Mouse (Mus musculus): ENCODE data around the gene Csad. TPM values are rescaled to one million over a fixed set of nuclear protein-coding genes. Genes with fewer than 3 reads are reported as not detected.

Csad gene
- 8.5 TPM for polyA plus RNA-seq (2017; shearing (Covaris generic))

DNA sequence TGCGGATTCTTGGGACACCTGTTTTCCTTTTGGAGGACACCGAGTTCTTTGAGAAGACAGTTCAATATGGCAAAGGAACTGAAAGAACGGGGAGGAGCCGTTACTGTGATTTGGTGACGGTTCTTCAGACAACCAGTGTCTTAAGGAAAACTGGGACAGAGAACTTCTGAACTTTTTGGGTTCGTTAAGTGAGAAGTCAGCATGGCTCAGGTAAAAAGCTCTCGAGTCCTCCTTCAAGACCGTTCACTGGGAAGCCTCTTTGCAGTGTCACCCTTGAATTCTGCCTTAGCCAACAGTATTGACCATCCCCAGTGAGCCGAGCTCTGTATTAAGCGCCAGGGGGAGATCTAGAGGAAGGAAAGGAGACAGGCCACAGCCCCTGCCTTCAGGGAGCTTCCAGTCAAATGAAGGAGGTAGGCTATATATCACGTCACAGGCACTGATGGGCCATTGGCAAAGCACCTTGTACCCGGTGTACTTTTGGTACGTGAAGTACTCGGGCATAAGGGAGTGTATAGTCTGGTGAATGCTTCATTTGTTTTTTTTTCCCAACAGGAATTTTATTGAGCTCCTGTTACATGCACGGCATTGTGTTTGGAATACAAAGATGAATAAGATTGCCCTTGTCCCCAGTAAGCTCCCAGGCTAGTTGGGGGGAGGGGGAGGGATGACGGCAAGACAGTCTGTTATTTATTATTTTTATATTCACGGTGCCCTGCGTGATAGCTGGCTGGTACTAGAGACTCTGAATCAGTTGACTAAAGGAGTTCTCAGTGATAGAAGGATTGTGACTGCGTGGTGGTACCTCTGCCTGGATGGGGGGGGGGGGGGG is at the start of gene Csad:
Gene Csad (minus strand): TSS at position 51 of the 832 bp plus-strand sequence.

DNA sequence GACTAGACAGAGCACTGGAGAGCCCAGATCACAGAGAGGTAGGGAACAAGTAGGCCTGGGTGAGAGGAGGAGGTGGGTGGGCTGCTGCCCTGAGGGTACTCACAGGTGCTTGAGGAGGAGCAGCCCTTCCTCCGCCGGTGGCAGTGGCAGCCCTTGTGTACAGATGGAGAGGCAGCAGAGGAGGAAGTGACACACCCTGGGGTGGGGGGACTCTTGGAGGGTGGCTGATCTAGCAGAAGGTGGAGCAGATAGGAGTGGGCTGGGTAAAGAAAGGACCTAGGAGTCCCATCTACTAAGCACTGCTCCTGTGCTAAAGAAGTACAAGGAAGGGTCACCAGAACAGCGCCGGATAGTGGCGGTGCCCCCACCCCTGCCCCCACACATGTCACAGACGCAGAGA is 27.2 kb upstream of the Csad start, which contains the start of gene Itgb7:
Gene Itgb7 (minus strand): TSS at position 197 of the 400 bp plus-strand sequence.

DNA sequence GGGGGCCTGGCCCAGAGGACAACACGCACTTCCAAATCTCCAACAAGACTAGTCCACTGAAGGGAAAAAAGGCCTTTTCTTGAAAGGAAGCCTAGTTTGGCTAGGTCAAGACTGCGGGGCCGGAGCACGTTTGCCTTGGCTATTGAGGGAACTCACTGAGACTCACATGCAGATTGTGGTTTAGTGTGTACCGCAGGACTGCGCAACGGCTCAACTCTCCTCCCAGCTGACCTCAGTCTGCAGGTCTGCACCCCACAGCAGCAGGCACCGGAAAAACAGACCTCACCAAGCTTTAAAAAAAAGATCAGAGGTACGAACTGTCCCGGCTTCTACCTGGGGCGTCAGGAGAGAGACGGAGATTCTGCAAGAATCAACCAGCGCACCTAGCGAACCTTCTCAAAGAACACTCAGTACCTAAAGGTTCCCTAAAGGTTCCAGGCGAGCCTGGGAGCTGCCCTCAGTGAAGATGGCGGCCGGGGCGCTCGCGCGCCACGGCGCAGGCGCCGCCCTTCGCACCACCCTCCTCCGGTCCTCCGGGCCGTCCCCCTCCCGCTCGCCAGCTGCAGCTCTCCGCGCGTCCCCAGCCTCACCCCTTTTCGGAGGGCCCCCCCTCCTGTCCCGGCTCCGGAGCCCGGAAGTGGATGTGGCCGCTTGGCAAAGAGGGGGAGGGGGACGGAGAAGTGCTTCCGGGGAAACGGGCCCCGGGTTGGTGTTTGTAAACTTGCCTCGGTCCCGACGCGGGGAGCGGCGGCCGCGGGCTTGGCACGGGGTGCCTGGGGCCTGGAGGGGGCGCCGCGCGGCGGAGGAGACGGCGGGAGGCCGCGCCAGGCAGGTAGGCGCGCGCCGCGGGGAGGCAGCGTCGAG is 1.3 kb downstream of the Csad start, which contains the start of gene Zfp740:
Gene Zfp740 (plus strand): TSS at position 279 of the 864 bp plus-strand sequence.

DNA sequence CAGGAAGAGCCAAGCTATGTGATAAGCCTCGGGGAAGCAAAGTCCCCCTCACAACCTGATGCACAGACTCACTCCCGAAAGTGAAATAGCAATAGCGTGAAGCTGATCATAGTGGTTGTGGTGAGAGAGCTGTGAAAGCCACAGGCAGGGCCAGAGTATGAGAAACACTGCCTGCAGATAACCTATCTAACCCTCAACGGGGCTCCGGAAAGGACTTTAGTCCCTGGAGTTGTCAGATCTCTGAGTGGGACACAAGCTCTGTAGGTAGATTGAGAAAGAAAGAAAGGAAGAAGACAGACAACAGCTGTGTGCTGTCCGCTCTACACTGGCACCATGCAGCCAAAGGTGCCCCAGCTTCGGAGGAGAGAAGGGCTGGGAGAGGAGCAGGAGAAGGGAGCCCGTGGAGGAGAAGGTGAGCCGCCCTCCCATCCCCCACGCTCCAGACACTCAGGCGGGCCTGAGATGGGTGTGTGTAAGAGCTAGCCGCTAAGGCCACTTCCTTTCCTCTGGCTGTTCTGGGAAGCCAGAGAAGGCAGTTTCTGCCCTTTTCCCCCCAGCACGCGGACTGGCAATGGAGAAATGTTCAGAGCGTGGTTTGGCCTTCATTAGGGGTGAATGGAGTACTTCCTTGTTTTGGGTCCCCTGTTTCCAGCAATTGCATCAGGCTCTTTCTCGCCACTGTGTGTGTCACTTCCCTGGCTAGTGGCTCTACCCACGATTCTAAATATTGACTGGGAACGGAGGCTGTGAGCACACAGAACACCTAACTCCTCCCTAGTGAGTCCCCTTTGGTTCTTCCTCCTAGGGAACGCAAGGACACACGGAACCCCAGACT is 54.0 kb downstream of the Csad start, which contains the start of gene Soat2:
Gene Soat2 (plus strand): TSS at position 226 of the 835 bp plus-strand sequence.

DNA sequence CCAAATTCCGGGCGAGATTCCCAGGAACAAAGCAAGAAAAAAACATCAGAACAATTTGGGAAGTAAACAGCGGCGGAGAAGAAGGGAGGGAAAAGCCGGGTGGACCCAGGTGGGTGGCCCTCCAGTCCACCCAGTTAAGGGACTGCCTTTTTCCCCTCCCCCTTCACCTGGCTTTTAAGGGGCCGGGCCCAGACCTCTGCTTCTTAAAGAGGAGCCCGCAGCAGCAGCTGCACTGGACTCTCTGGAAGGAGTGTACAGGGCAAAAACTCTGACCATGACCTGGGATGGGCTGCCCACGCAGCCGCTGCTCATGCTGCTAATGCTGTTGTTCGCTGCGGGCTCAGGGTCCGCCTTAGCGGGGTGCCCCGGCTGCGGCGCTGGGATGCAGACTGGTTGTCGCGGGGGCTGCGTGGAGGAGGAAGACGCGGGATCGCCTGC is 60.2 kb downstream of the Csad start, which contains the start of gene Igfbp6:
Gene Igfbp6 (plus strand): TSS at position 89 of the 438 bp plus-strand sequence.

DNA sequence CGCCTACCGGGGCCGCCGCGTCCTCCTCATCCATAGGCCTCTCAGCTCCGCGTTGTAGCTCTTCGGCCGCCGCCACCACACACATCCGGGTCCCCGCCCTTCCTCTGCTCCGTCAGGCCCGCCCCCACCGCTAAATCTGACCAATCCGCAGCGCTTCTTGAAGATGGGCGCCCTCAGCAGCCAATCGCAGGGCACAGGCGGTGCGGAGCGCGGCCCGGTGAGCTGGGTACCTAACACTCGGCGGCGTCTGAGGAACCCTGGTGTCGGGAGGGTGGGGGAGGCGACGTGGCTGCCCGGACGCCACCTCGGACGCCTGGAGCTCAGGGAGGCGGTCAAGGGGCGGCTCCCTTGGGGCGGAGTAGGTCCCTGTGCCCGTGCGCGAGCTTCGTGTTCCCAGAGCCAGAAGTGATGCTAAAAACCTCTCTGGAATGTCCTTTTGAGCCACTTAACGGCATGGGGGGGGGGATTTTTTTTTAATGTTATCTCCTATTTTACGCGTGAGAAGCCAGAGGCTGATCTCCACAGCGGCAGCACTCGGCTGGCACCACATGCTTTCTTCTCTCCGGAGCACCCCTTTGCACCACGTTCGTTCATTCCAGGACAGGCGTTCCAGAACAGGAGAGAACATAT is 68.3 kb downstream of the Csad start, which contains the start of gene Spryd3:
Gene Spryd3 (minus strand): TSS at position 106 of the 630 bp plus-strand sequence.

Other genes with a start within 250 kb of the Csad start
- gene Krt8, start 200.2 kb downstream of the Csad start, polyA plus RNA-seq (2017; shearing (Covaris generic)) = 0.69 TPM
- gene Krt18, start 176.5 kb downstream of the Csad start, polyA plus RNA-seq (2017; shearing (Covaris generic)) = 0.39 TPM
- 80.1 TPM for gene Eif4b, start 131.0 kb downstream of the Csad start, polyA plus RNA-seq (2017; shearing (Covaris generic))
- 4.6 TPM for gene Tns2, start 104.3 kb downstream of the Csad start, polyA plus RNA-seq (2017; shearing (Covaris generic))
- gene Spryd3, start 68.5 kb downstream of the Csad start, polyA plus RNA-seq (2017; shearing (Covaris generic)) = 46.8 TPM
- gene Igfbp6, start 60.4 kb downstream of the Csad start, polyA plus RNA-seq (2017; shearing (Covaris generic)) = 0.80 TPM
- 9.5 TPM for gene Soat2, start 54.2 kb downstream of the Csad start, polyA plus RNA-seq (2017; shearing (Covaris generic))
- gene Zfp740, start 1.5 kb downstream of the Csad start, polyA plus RNA-seq (2017; shearing (Covaris generic)) = 74.4 TPM
- 1,327 TPM for gene Itgb7, start 27.2 kb upstream of the Csad start, polyA plus RNA-seq (2017; shearing (Covaris generic))
- gene Rarg, start 52.8 kb upstream of the Csad start, polyA plus RNA-seq (2017; shearing (Covaris generic)) = 18.4 TPM
- gene Gm9918, start 65.8 kb upstream of the Csad start, polyA plus RNA-seq (2017; shearing (Covaris generic)) = 0.40 TPM
- 40.0 TPM for gene Mfsd5, start 74.7 kb upstream of the Csad start, polyA plus RNA-seq (2017; shearing (Covaris generic))
- gene Espl1, start 91.5 kb upstream of the Csad start, polyA plus RNA-seq (2017; shearing (Covaris generic)) = 1.2 TPM
- 421 TPM for gene Pfdn5, start 121.4 kb upstream of the Csad start, polyA plus RNA-seq (2017; shearing (Covaris generic))
- 49.8 TPM for gene Myg1, start 127.0 kb upstream of the Csad start, polyA plus RNA-seq (2017; shearing (Covaris generic))
- gene Aaas, start 146.0 kb upstream of the Csad start, polyA plus RNA-seq (2017; shearing (Covaris generic)) = 42.9 TPM
- not detected for gene Sp7, start 162.5 kb upstream of the Csad start, polyA plus RNA-seq (2017; shearing (Covaris generic))
- gene Sp1, start 201.4 kb upstream of the Csad start, polyA plus RNA-seq (2017; shearing (Covaris generic)) = 17.0 TPM
- not detected for gene Amhr2, start 240.6 kb upstream of the Csad start, polyA plus RNA-seq (2017; shearing (Covaris generic))

Data from effector memory CD4-positive, alpha-beta T cell, adult 7 months (primary cell).